ENCODE assay signal across 9 mouse cellular contexts in genomic region chr10:80962051-80962472, GRCm38 (mm10). TPM values are rescaled to one million over a fixed set of nuclear protein-coding genes. Genes with fewer than 3 reads are reported as not detected.
DNase-seq lines count a peak whose midpoint lies in the region; ATAC-seq and TF ChIP-seq lines count a peak whose summit lies in the region.
"Had no signal": no experiment of that assay in that cellular context is flagged by ENCODE, and none has a peak within 500 bp of the region (broad histone marks: within the 10 kb centered on the region; RNA-seq: fewer than 3 reads in every experiment).

No protein-coding gene starts in this region.

- no peak for TF ChIP-seq EP300 in liver, embryonic 14.5 days (IDR thresholded peaks at IDR 0.05; ENCODE audit: low read depth)

- H3K27ac ChIP-seq in liver, embryonic 14.5 days, result no peak overlapping the region
- H3K27ac ChIP-seq: neural tube, embryonic 12.5 days had no signal

- H3K9me3 ChIP-seq in liver, embryonic 14.5 days (ENCODE audit: control insufficient read depth, low read length), result no peaks in the 10 kb centered on the region
- H3K9me3 ChIP-seq: neural tube, embryonic 12.5 days had no signal

- peaks cover 0 to 11% of the 10 kb centered on the region in 2 experiments; a peak in 2 of 4 replicates for H3K4me1 ChIP-seq in liver, embryonic 14.5 days (replicated peaks; ENCODE audit: control insufficient read depth in 2 of 2, insufficient read depth in 2 of 2, low read length in 1 of 2)

- DNase-seq in adrenal gland, adult 2 months, result peak; percentile 66
- DNase-seq in adrenal gland, adult 8-10 months, result no peak
- peak; percentile 66 for DNase-seq in ovary, adult 18-20 months (ENCODE audit: low spot score)
- no peak for DNase-seq in ovary, postnatal 10 days (ENCODE audit: low spot score)
- DNase-seq in liver, embryonic 14.5 days (ENCODE audit: low read depth in 3 of 3, low spot score in 3 of 3), result no peak
- DNase-seq in testis, postnatal 14 days (ENCODE audit: low spot score), result peak; percentile 64
- DNase-seq in spleen, postnatal 36 days (ENCODE audit: low spot score in 2 of 2), result no peak
- no peak for DNase-seq in cerebellum, adult 11-12 months

- 0 out of 2 replicates have a peak, but pooled peaks have one; percentile 12 for ATAC-seq in liver, embryonic 14.5 days (ENCODE audit: insufficient read depth)

- WGBS in liver, embryonic 14.5 days (ENCODE audit: insufficient replicate concordance), result 56% methylated on average over 10 of the region's 10 CpGs

- H3K27me3 ChIP-seq in liver, embryonic 14.5 days (ENCODE audit: control insufficient read depth, insufficient read depth, low read length), result no peaks in the 10 kb centered on the region
- H3K27me3 ChIP-seq: neural tube, embryonic 12.5 days had no signal

- no peak overlapping the region for H3K4me2 ChIP-seq in liver, embryonic 14.5 days (ENCODE audit: low read depth)

- H3K4me3 ChIP-seq in liver, embryonic 14.5 days (ENCODE audit: insufficient read depth in 1 of 2, low read depth in 2 of 2, low read length in 2 of 2), result no peak overlapping the region
- H3K4me3 ChIP-seq: neural tube, embryonic 12.5 days had no signal

- no peak for TF ChIP-seq CTCF in liver, embryonic 14.5 days (IDR thresholded peaks at IDR 0.05; ENCODE audit: low read depth)

- H3K9ac ChIP-seq in liver, embryonic 14.5 days (replicated peaks), result no peak overlapping the region
- H3K9ac ChIP-seq: neural tube, embryonic 12.5 days had no signal

- no peaks in the 10 kb centered on the region for H3K36me3 ChIP-seq in liver, embryonic 14.5 days (replicated peaks; ENCODE audit: control insufficient read depth, insufficient read depth, low read depth)
- H3K36me3 ChIP-seq: neural tube, embryonic 12.5 days had no signal

RNA-seq across cellular contexts. Expression of gene Gadd45b, which starts 32.2 kb away (rescaled TPM):
- 10 to 100 TPM; 25.6 to 84.9 TPM for total RNA-seq in adrenal gland, adult 2 months (2021)
- 37.6 and 50.8 TPM in 2 replicates for polyA plus RNA-seq in adrenal gland, adult 2 months (2012; rRNA removed)
- 100 to 1,000 TPM in 1 of 4 experiments, 10 to 100 TPM in 3; 17.5 to 112 (median 73.6) TPM for total RNA-seq in adrenal gland, adult 8-10 months (2022)
- 1.3 and 1.9 TPM in 2 replicates for polyA plus RNA-seq in liver, embryonic 14.5 days (2012; rRNA removed)
- polyA plus RNA-seq in liver, embryonic 14.5 days (2014; fragmentation: Nextera tagmentation; extraction: Ambion mirVana), result 2.0 and 2.7 TPM in 2 replicates

RNA-seq across cellular contexts. Expression of gene Lmnb2, which starts 44.0 kb away (rescaled TPM):
- 10 to 100 TPM; 10.8 to 11.4 TPM for total RNA-seq in adrenal gland, adult 2 months (2021)
- polyA plus RNA-seq in adrenal gland, adult 2 months (2012; rRNA removed), result 16.2 and 17.9 TPM in 2 replicates
- total RNA-seq in adrenal gland, adult 8-10 months (2022), result 10 to 100 TPM; 10.0 to 17.2 (median 15.2) TPM
- polyA plus RNA-seq in liver, embryonic 14.5 days (2012; rRNA removed), result 9.5 and 11.3 TPM in 2 replicates
- 2.8 and 3.2 TPM in 2 replicates for polyA plus RNA-seq in liver, embryonic 14.5 days (2014; fragmentation: Nextera tagmentation; extraction: Ambion mirVana)

RNA-seq across cellular contexts. Expression of gene Gng7, which starts 52.7 kb away (rescaled TPM):
- total RNA-seq in adrenal gland, adult 2 months (2021), result 1 to 10 TPM; 5.4 to 9.2 TPM
- 8.5 and 8.6 TPM in 2 replicates for polyA plus RNA-seq in adrenal gland, adult 2 months (2012; rRNA removed)
- 10 to 100 TPM in 2 of 4 experiments, 1 to 10 TPM in 2; 9.4 to 16.6 (median 12.9) TPM for total RNA-seq in adrenal gland, adult 8-10 months (2022)
- polyA plus RNA-seq in liver, embryonic 14.5 days (2012; rRNA removed), result 0.19 and 0.25 TPM in 2 replicates
- polyA plus RNA-seq in liver, embryonic 14.5 days (2014; fragmentation: Nextera tagmentation; extraction: Ambion mirVana), result 0.23 and 0.33 TPM in 2 replicates

Comparison
In these comparisons a context has a peak if more than half of its experiments do, and no peak if none do; other contexts are left out.
1. DNase-seq: peak in adrenal gland, adult 2 months (single experiment), ovary, adult 18-20 months (single experiment) and testis, postnatal 14 days (single experiment); none in adrenal gland, adult 8-10 months (single experiment), ovary, postnatal 10 days (single experiment), liver, embryonic 14.5 days (0 of 3), spleen, postnatal 36 days (0 of 2) and cerebellum, adult 11-12 months (single experiment).